Mouse (Mus musculus): Measurements from ENCODE around the gene Cd34.

- no peak for TF ChIP-seq CTCF (IDR thresholded peaks at IDR 0.05; ENCODE audit: low read depth)
- no peak for TF ChIP-seq EP300 (optimal IDR thresholded peaks at IDR 0.05)
These were observed 55.6 kb downstream of the Cd34 start for GRCm38 (mm10) chr1:194994262-194994661.
